ENCODE assay signal across 29 mouse cellular contexts in genomic region chr12:13669453-13669852, GRCm38 (mm10).
"Had no signal": no experiment of that assay in that cellular context is flagged by ENCODE, and none has a peak within 500 bp of the region (broad histone marks: within the 10 kb centered on the region; RNA-seq: fewer than 3 reads in every experiment).

No protein-coding gene starts in this region.

- DNase-seq: left cerebral cortex, postnatal 4 days; liver; liver, embryonic 13.5 days; liver, postnatal 0 days; lung, adult 18-20 months; lung, adult 2 months; lung, embryonic 14.5 days; lung, postnatal 10 days; lung, postnatal 14 days; lung, postnatal 36 days; lung, postnatal 4 days; midbrain, embryonic 14.5 days had no signal

- H3K27me3 ChIP-seq: limb, embryonic 12.5 days; limb, embryonic 13.5 days; limb, embryonic 15.5 days; liver, embryonic 12.5 days; liver, embryonic 13.5 days; liver, embryonic 15.5 days; lung, embryonic 15.5 days; megakaryocyte, embryonic 14.5 days; midbrain, embryonic 12.5 days; midbrain, embryonic 13.5 days; midbrain, embryonic 15.5 days; neural tube, embryonic 12.5 days had no signal

- H3K27ac ChIP-seq: limb, embryonic 10.5 days; limb, embryonic 12.5 days; limb, embryonic 13.5 days; limb, embryonic 15.5 days; liver, embryonic 12.5 days; liver, embryonic 13.5 days; liver, embryonic 14.5 days; lung, embryonic 15.5 days; macrophage; midbrain, embryonic 10.5 days; midbrain, embryonic 12.5 days; midbrain, embryonic 13.5 days; midbrain, embryonic 15.5 days; neural tube, embryonic 12.5 days had no signal

- H3K36me3 ChIP-seq: limb, embryonic 10.5 days; limb, embryonic 12.5 days; limb, embryonic 13.5 days; limb, embryonic 15.5 days; liver, embryonic 12.5 days; liver, embryonic 13.5 days; liver, embryonic 15.5 days; lung, embryonic 15.5 days; midbrain, embryonic 10.5 days; midbrain, embryonic 12.5 days; midbrain, embryonic 13.5 days; midbrain, embryonic 15.5 days; neural tube, embryonic 12.5 days had no signal

- H3K4me2 ChIP-seq: limb, embryonic 12.5 days; limb, embryonic 13.5 days; limb, embryonic 15.5 days; liver, embryonic 11.5 days; liver, embryonic 12.5 days; liver, embryonic 13.5 days; liver, embryonic 15.5 days; lung, embryonic 14.5 days; lung, embryonic 15.5 days; midbrain, embryonic 11.5 days; midbrain, embryonic 12.5 days; midbrain, embryonic 13.5 days; midbrain, embryonic 15.5 days; neural tube, embryonic 12.5 days had no signal

- H3K4me3 ChIP-seq: limb, embryonic 10.5 days; limb, embryonic 12.5 days; limb, embryonic 13.5 days; limb, embryonic 15.5 days; liver, embryonic 12.5 days; liver, embryonic 13.5 days; liver, embryonic 15.5 days; lung, embryonic 15.5 days; megakaryocyte, embryonic 14.5 days; midbrain, embryonic 10.5 days; midbrain, embryonic 12.5 days; midbrain, embryonic 13.5 days; midbrain, embryonic 15.5 days; neural tube, embryonic 12.5 days had no signal
